Mouse (Mus musculus): ENCODE results near the gene Hcn2. TPM values are rescaled to one million over a fixed set of nuclear protein-coding genes. Genes with fewer than 3 reads are reported as not detected.

Gene Hcn2
- total RNA-seq, 2 experiments from 2014 or later, result 0.47 to 0.84 TPM

GRCm38 (mm10) chr10:79717640-79718357 is 1.4 kb downstream of the Hcn2 start:
- intact Hi-C loops (cut with DNase I), result no loop called here
- DNase-seq, result peak; percentile 74
- Histone ChIP-seq H3K27ac (no peak overlapping the region), H3K4me3 (peak overlapping the region; percentile 70)
- TF ChIP-seq CTCF (IDR thresholded peaks at IDR 0.05), result no peak

DNA sequence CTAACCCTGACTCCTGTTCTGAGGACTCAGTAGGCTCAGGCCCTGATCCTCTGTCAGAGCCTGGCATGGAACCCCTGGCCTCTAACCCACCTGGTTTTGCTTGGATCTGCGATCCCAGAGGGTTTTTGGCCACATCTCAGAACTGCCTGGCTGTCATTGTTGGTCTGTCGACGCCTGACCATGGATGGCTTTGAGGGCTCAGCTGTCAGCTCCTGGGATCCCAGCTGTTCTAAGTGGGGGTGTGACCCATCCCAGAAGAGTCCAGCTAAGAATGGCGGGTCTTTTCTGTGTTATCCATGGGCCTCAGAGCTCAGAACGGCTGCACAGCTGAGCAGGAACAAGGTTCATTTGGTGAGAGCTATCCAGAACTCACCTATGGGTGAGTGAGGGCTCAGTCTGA is 4.7 kb downstream of the Hcn2 start:
- Histone ChIP-seq H3K4me3 (no peak overlapping the region), H3K27ac (no peak overlapping the region)
- intact Hi-C loops (cut with DNase I), result no loop called here
- TF ChIP-seq CTCF (IDR thresholded peaks at IDR 0.05), result no peak
- DNase-seq, result no peak

DNA sequence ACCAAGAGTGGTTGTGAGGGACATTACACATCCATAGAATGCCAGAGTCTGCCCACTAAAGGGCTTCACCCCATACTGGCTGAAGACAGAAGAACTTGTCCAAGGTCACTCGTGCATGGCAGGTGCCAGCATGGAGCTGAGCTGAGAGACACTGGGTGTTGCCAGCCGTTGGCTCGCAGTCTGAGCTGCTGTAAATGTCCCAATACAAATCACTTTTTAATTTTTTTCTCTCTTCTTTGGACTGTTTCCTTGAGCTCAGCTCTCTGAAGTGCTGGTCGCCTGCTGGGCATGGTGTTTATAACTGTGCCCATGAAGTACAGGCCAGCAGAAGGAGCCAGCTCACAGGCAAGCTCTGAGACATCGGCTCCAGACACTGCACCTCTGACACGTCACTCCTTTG is 6.6 kb downstream of the Hcn2 start:
- TF ChIP-seq CTCF (IDR thresholded peaks at IDR 0.05), result no peak
- Histone ChIP-seq H3K4me3 (no peak overlapping the region), H3K27ac (no peak overlapping the region)
- no peak for DNase-seq
- intact Hi-C loops (cut with DNase I), result no loop called here

DNA sequence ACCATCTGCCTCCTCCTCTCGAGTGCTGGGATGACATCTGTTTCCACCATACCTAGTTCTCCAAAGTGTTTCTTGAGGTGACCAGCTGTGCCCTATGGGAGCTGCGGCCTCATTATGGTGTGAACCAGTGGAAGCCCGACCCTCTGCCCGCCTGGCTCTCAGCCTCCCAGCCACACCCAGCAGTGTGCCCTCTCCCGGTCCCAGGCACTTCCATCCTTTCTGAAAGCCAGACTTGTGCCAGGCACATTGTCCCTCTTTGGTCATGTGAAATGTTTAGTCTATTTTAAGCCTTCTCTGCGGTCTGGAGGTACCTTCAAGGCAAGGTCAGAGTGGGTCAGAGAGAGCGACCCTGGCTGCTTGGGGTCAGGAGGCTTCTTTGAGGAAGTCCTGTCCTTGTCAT is 7.3 kb downstream of the Hcn2 start:
- intact Hi-C loops (cut with DNase I), result no loop called here
- Histone ChIP-seq H3K27ac (no peak overlapping the region), H3K4me3 (no peak overlapping the region)
- TF ChIP-seq CTCF (IDR thresholded peaks at IDR 0.05), result no peak
- DNase-seq, result no peak

DNA sequence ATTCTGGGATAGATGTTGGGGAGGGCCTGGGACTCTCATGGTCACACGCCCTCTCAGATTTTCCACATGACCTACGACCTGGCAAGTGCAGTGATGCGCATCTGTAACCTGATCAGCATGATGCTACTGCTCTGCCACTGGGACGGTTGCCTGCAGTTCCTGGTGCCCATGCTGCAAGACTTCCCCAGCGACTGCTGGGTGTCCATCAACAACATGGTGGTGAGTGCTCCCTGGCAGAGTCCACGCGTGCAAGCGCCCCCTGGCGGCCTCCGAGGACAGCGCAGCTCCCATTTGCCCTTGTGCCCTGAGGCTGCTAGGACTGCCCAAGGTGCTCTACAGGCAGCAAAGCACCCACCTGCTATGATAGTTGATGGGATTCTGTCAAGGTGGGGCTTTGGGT is 9.7 kb downstream of the Hcn2 start:
- intact Hi-C loops (cut with DNase I), result no loop called here
- peak; percentile 74 for TF ChIP-seq CTCF (IDR thresholded peaks at IDR 0.05)
- DNase-seq, result peak; percentile 82

GRCm38 (mm10) chr10:79728323-79729249 is 12.2 kb downstream of the Hcn2 start:
- no peak for TF ChIP-seq CTCF (IDR thresholded peaks at IDR 0.05)
- H3K4me3 ChIP-seq, result peak overlapping the region; percentile 49
- peak overlapping the region; percentile 84 for H3K27ac ChIP-seq
- DNase-seq, result peak; percentile 66
- intact Hi-C loops (cut with DNase I), result no loop called here

More for the DNA sequence above, 9.7 kb downstream of the Hcn2 start:
- Histone ChIP-seq H3K27ac (no peak overlapping the region), H3K4me3 (no peak overlapping the region)

DNA sequence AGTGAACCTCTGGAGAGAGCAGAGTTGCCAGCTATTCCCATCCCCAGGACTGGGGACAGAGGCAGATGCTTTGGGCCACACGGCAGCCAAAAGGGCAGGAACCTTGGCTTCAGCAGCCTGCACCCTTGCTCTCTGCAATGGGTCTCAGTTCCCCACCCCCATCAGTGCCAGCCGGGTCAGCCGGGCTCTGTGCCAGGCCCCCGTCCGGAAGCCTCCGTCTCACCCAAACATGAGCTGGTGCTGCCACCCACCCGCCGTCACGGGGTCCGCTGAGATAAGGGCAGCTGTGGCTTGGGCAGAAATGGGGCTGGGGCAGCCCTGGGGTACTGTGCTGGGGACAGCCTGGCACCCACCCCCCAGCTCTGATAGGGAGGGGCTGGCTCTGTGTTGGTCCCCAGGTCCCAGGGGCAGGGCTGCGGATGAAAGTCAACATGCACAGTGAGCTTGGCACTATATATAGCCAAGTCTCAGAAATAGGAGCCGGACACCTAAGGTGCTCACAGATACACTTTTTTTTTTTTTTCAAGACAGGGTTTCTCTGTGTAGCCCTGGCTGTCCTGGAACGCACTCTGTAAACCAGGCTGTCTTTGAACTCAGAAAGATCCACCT is 13.0 kb downstream of the Hcn2 start:
- TF ChIP-seq CTCF (IDR thresholded peaks at IDR 0.05), result no peak
- Histone ChIP-seq H3K4me3 (peak overlapping the region; percentile 49), H3K27ac (peak overlapping the region; percentile 84)
- intact Hi-C loops (cut with DNase I), result no loop called here
- peak; percentile 75 for DNase-seq

DNA sequence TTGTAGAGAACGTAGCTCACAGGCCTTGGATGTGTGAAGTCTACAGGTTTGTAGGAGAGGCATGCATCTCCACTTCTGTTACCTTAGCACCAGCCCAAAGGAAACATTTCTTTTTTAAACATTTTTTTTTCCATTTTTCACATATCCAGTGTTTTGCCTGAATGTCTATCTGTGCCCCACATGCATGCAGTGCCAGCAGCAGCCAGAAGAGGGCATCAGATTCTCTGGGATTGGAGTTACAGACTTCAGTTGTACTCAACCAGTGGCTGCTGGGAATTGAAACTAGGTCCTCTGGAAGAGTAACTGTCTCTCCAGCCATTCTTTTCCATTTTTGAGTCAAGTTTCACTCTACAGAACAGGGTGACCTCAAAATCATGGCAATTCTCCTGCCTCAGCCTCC is 16.1 kb downstream of the Hcn2 start:
- peak; percentile 23 for DNase-seq
- intact Hi-C loops (cut with DNase I), result no loop called here
- Histone ChIP-seq H3K27ac (no peak overlapping the region), H3K4me3 (no peak overlapping the region)
- peak; percentile 69 for TF ChIP-seq CTCF (IDR thresholded peaks at IDR 0.05)

DNA sequence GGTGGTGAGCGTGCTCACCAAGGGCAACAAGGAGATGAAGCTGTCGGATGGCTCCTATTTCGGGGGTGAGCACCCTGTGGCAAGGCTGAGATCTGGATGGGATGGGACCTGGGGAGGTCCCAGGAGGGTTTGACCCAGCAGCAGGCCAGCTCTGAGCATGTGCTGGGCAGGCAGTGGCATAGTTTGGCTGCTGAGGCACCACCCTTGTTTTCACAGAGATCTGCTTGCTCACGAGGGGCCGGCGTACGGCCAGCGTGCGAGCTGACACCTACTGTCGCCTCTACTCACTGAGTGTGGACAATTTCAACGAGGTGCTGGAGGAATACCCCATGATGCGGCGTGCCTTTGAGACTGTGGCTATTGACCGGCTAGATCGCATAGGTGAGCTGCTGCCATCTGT is 17.4 kb downstream of the Hcn2 start:
- intact Hi-C loops (cut with DNase I), result no loop called here
- TF ChIP-seq CTCF (IDR thresholded peaks at IDR 0.05), result no peak
- H3K27ac ChIP-seq, result no peak overlapping the region
- H3K4me3 ChIP-seq, result no peak overlapping the region
- DNase-seq, result peak; percentile 14

DNA sequence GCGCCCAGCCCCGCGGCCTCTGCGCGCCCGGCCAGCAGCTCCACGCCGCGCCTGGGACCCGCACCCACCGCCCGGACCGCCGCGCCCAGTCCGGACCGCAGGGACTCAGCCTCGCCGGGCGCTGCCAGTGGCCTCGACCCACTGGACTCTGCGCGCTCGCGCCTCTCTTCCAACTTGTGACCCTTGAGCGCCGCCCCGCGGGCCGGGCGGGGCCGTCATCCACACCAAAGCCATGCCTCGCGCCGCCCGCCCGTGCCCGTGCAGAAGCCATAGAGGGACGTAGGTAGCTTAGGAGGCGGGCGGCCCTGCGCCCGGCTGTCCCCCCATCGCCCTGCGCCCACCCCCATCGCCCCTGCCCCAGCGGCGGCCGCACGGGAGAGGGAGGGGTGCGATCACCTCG is 18.9 kb downstream of the Hcn2 start:
- Histone ChIP-seq H3K4me3 (no peak overlapping the region), H3K27ac (no peak overlapping the region)
- peak; percentile 23 for DNase-seq
- TF ChIP-seq CTCF (IDR thresholded peaks at IDR 0.05), result no peak
- intact Hi-C loops (cut with DNase I), result no loop called here

GRCm38 (mm10) chr10:79736706-79737105 is 20.3 kb downstream of the Hcn2 start:
- Histone ChIP-seq H3K4me3 (no peak overlapping the region), H3K27ac (no peak overlapping the region)
- intact Hi-C loops (cut with DNase I), result no loop called here
- DNase-seq, result peak; percentile 44
- no peak for TF ChIP-seq CTCF (IDR thresholded peaks at IDR 0.05)

DNA sequence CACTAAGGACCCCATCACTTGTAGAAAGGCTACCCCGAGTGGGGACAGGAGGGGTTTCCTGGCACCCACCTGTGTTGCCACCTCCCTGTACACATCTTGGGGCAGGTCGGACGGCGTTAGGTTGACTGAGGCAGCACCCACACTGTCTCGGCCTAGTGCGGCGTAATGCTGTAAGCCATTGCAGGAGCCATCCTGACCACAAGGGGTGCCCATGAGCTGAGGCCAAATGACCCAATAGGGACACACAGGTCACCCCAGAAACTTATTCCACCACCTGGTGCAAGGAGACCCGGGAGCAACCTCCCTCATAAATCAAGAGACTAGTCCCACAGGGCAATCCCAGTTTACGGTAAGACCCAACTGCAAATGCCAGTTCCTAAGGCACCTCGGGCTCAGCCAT is 21.8 kb downstream of the Hcn2 start:
- intact Hi-C loops (cut with DNase I), result no loop called here
- no peak overlapping the region for H3K4me3 ChIP-seq
- peak; percentile 23 for DNase-seq

DNA sequence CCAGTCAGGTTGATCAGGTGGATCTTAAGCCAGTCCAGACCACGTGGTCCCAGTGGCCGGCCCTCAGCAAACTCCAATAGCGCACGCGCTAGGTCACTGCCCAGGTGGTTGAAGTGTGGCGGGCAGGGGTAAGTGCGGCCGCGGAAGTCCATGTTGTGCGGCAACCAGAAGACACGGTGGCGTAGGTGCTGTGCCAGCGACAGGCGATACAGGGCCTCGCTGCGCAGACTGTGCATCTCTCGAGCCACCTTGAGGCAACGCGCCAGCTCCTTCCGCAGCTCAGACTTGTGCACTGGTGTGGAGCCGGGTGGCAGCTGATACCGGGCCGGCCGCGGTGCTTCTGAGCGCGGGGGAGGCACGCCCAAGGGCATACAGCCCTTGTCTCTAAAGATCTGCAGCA is 22.8 kb downstream of the Hcn2 start:
- intact Hi-C loops (cut with DNase I), result no loop called here
- TF ChIP-seq CTCF (IDR thresholded peaks at IDR 0.05), result no peak
- no peak overlapping the region for H3K4me3 ChIP-seq
- H3K27ac ChIP-seq, result no peak overlapping the region
- peak; percentile 22 for DNase-seq

More for the DNA sequence above, 21.8 kb downstream of the Hcn2 start:
- no peak overlapping the region for H3K27ac ChIP-seq
- peak; percentile 52 for TF ChIP-seq CTCF (IDR thresholded peaks at IDR 0.05)
